Mouse (Mus musculus) intestine, embryonic 15.5 days (tissue): ENCODE data around the gene Fuca1. TPM values are rescaled to one million over a fixed set of nuclear protein-coding genes. Genes with fewer than 3 reads are reported as not detected.

Source experiments
- ATAC-seq: fragments of 200-750 bp; cut with Nextera tagmentation; 2 replicates; pipeline ENCODE4 v1.8.0; 2017; ENCODE audit warnings: moderate TSS enrichment, moderate library complexity
- H3K27ac ChIP-seq: fragments of 300-500 bp; sonication (generic); 2 replicates; pipeline ENCODE4 v1.5.1; 2015; ENCODE audit warnings: mild to moderate bottlenecking, inconsistent platforms
- H3K27me3 ChIP-seq: fragments of 300-500 bp; sonication (generic); replicated peaks from 2 replicates; pipeline ENCODE4 v1.6.1; 2015; ENCODE audit warnings: inconsistent platforms
- H3K36me3 ChIP-seq: fragments of 300-500 bp; sonication (generic); 2 replicates; pipeline ENCODE4 v1.6.1; 2015; ENCODE audit warnings: inconsistent platforms
- H3K4me1 ChIP-seq: fragments of 300-500 bp; sonication (generic); replicated peaks from 2 replicates; pipeline ENCODE4 v1.6.1; 2015; ENCODE audit warnings: inconsistent platforms
- H3K4me2 ChIP-seq: fragments of 300-500 bp; sonication (generic); replicated peaks from 2 replicates; pipeline ENCODE4 v1.6.1; 2015; ENCODE audit warnings: mild to moderate bottlenecking, inconsistent platforms
- H3K4me3 ChIP-seq: fragments of 300-500 bp; sonication (generic); replicated peaks from 2 replicates; pipeline ENCODE4 v1.5.1; 2015; ENCODE audit warnings: inconsistent platforms
- H3K9ac ChIP-seq: fragments of 300-500 bp; sonication (generic); 2 replicates; pipeline ENCODE4 v1.6.1; 2015; ENCODE audit warnings: inconsistent platforms
- H3K9me3 ChIP-seq: fragments of 300-500 bp; sonication (generic); 2 replicates; pipeline ENCODE4 v1.6.1; 2016; ENCODE audit warnings: inconsistent platforms
- WGBS: fragments of 180-500 bp; shearing (Covaris S2); methylation state at CpG from one replicate; pipeline ENCODE4 v1.1.7; 2015; 5-methylcytosine and 5-hydroxymethylcytosine counted together
- polyA plus RNA-seq: library from polyadenylated mRNA; unstranded; fragments of >200 nt; fragmentation: Nextera tagmentation; extraction: Ambion mirVana; gene quantifications from 2 replicates; pipeline ENCODE4 v1.2.1, GENCODE M21; 2015

The Fuca1 gene
- polyA plus RNA-seq, 1 experiment from 2014 or later = 134 TPM

DNA sequence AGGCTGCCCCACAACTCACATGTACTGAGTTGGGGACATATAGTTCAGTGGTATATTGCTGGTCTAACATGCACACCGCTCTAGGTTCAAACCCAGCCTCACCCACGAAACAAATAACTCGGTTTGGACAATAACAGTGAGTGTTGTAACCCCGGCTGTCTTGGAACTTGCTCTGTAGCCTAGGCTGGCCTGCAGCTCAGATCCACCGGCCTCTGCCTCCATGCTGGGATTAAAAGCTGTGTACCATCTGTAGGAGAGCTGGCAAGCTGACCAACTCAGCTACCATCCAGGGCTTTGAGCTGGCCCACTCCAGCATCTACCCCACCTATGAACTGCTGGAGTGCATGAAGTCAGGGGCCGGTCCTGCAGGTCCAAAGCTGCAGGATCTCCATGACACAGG lies 40.5 kb upstream of the Fuca1 start:
- Histone ChIP-seq H3K4me3 (no peak overlapping the region), H3K27ac (no peak overlapping the region), H3K9ac (no peak overlapping the region), H3K27me3 (no peaks in the 10 kb centered on the region), H3K36me3 (no peaks in the 10 kb centered on the region), H3K9me3 (no peaks in the 10 kb centered on the region), H3K4me2 (no peak overlapping the region), H3K4me1 (peaks cover 18% of the 10 kb centered on the region)
- 92% methylated on average over 6 of the region's 6 CpGs for WGBS
- ATAC-seq = no peak

DNA sequence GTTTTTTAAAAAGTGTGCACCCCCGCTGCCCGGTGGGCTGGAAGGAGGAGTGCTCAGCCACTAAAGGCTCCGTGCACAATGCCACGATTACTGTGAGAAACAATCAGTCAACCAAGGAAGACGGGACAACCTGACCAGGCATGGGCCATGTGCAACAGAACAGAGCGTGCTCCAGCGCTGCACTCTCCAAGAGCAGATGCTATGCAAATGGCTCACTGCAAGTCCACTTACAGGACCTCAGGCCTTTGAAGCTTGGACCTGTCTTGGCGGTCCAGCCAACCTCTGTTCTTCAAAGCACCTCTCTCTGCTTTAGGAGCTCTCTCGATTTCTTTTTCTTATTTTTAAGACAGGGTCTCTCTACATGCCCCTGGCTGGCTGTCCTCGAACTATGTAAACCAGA lies 40.0 kb upstream of the Fuca1 start:
- no peak overlapping the region for H3K9ac ChIP-seq
- no peak overlapping the region for H3K4me3 ChIP-seq
- WGBS = 88% methylated on average over 10 of the region's 10 CpGs
- H3K9me3 ChIP-seq = no peaks in the 10 kb centered on the region
- no peak overlapping the region for H3K27ac ChIP-seq
- no peak for ATAC-seq
- H3K4me2 ChIP-seq = no peak overlapping the region
- H3K4me1 ChIP-seq = peaks cover 15% of the 10 kb centered on the region
- H3K36me3 ChIP-seq = no peaks in the 10 kb centered on the region
- no peaks in the 10 kb centered on the region for H3K27me3 ChIP-seq

GRCm38 (mm10) chr4:135882023-135882422 lies 38.5 kb upstream of the Fuca1 start:
- H3K4me2 ChIP-seq = no peak overlapping the region
- H3K9ac ChIP-seq = no peak overlapping the region
- H3K27me3 ChIP-seq = no peaks in the 10 kb centered on the region
- no peaks in the 10 kb centered on the region for H3K36me3 ChIP-seq
- H3K4me3 ChIP-seq = no peak overlapping the region
- H3K4me1 ChIP-seq = peaks cover 3% of the 10 kb centered on the region
- ATAC-seq = no peak
- no peak overlapping the region for H3K27ac ChIP-seq
- H3K9me3 ChIP-seq = no peaks in the 10 kb centered on the region
- 71% methylated on average over 6 of the region's 6 CpGs for WGBS

DNA sequence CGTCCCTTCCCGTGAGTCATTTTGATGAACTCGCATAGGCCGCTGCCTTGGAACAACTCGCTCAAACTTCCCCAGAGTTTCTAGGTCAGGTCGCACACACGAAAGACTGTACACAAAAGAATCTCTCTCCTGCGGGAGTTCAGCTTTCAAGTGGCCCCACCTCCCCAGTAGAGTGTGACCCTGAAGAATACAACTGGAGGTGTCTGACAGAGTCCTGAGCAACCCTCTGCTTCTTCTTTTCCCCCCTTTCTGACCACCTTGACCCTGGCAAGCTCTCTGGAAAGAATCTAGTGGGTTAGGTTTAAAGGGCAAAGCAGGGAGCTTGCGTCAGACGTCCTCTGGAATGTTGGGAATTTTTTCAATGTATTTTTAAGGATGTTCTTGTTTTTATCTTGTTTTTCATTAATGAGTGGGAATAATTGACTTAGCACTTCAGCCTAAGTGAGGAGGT lies 37.1 kb upstream of the Fuca1 start:
- ATAC-seq = no peak
- H3K36me3 ChIP-seq = no peaks in the 10 kb centered on the region
- H3K27ac ChIP-seq = no peak overlapping the region
- WGBS = 36% methylated on average over 10 of the region's 10 CpGs
- H3K4me1 ChIP-seq = 0 out of 2 replicates have a peak, but pooled peaks cover 2% of the 10 kb centered on the region
- no peak overlapping the region for H3K4me2 ChIP-seq
- no peaks in the 10 kb centered on the region for H3K27me3 ChIP-seq
- no peak overlapping the region for H3K9ac ChIP-seq
- H3K4me3 ChIP-seq = no peak overlapping the region
- no peaks in the 10 kb centered on the region for H3K9me3 ChIP-seq

DNA sequence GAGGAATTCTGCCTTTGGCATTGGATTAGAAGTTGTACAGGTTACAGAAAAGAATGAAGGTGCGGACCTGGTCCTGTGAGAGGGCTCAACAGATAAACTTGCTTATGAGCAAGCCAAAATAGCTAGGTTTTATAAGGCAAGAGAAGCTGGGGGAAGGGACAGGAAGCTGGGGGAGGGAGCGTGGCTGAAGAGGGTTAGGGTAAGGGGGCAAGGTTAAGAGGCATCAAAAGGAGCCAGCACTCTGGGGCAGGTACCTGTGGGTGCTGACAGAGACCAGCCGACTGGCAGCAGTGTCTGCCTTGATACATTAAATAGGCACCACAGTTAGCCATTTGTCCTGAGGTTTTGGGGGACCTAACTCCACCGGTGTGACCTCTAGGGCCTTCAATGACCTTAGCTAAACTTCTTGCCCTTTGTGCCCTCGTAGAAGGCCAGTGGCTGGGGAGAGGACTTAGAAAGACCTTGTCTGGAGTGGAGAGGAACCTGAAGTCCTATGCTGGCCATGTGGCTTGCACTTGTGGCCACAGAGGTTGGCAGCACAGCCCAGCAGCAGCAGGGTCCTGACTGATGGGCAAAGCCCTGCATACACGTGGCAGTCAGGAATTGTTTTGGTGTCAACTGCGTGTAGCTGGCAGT lies 36.5 kb upstream of the Fuca1 start:
- 50% methylated on average over 7 of the region's 7 CpGs for WGBS
- 0 out of 2 replicates have a peak, but pooled peaks cover 2% of the 10 kb centered on the region for H3K4me1 ChIP-seq
- H3K4me2 ChIP-seq = no peak overlapping the region
- ATAC-seq = no peak
- no peak overlapping the region for H3K4me3 ChIP-seq
- H3K27me3 ChIP-seq = no peaks in the 10 kb centered on the region
- no peak overlapping the region for H3K27ac ChIP-seq
- H3K36me3 ChIP-seq = no peaks in the 10 kb centered on the region
- H3K9ac ChIP-seq = no peak overlapping the region
- no peaks in the 10 kb centered on the region for H3K9me3 ChIP-seq

GRCm38 (mm10) chr4:135884531-135884930 lies 36.0 kb upstream of the Fuca1 start:
- Histone ChIP-seq H3K27me3 (no peaks in the 10 kb centered on the region), H3K4me3 (no peak overlapping the region), H3K9me3 (no peaks in the 10 kb centered on the region), H3K36me3 (no peaks in the 10 kb centered on the region), H3K4me2 (no peak overlapping the region), H3K27ac (no peak overlapping the region), H3K9ac (no peak overlapping the region), H3K4me1 (0 out of 2 replicates have a peak, but pooled peaks cover 2% of the 10 kb centered on the region)
- ATAC-seq = no peak
- WGBS = 63% methylated on average over 6 of the region's 6 CpGs

DNA sequence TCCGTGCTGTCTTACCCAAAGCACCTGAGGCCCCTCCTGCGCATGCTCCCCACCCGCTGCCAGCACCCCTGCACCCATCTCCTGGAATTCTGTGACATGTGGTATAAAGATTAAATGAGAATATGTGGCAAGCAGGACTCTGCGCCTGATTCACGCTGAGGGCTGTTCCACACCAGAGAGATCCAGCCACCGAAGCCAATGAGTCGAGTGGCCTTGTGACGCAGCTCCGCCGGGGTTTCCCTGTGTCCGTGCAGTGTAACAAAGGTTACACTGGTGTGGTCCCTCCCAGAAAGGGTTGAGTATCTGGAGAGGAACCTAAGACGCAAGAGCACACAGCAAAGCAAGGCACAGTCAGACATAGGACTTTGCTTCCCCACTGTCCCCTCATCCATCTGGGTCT lies 34.9 kb upstream of the Fuca1 start:
- no peak overlapping the region for H3K9ac ChIP-seq
- ATAC-seq = no peak
- H3K4me1 ChIP-seq = 0 out of 2 replicates have a peak, but pooled peaks cover 2% of the 10 kb centered on the region
- H3K27me3 ChIP-seq = no peaks in the 10 kb centered on the region
- H3K4me2 ChIP-seq = no peak overlapping the region
- H3K9me3 ChIP-seq = no peaks in the 10 kb centered on the region
- 89% methylated on average over 12 of the region's 12 CpGs for WGBS
- H3K36me3 ChIP-seq = no peaks in the 10 kb centered on the region
- H3K27ac ChIP-seq = no peak overlapping the region
- H3K4me3 ChIP-seq = no peak overlapping the region

DNA sequence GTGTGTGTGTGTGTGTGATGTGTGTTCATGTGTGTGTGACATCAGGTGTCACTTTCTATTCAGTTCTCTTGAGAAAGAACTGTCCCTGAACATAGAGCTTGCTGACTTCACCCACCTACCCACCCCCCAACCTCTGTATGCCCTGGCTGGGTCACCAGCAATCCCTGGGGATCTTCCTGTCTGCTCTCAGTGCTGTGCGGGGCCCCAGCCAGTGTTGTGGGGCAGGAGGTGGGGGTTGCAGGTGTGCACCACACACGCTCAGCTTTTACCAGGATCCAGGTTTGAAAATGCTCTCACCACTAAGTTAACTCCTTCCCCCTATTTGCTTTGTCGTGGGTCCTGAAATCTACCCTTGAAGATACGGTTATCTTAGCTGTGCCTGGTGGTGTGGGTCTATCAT lies 34.4 kb upstream of the Fuca1 start:
- 0 out of 2 replicates have a peak, but pooled peaks cover 2% of the 10 kb centered on the region for H3K4me1 ChIP-seq
- no peak overlapping the region for H3K27ac ChIP-seq
- 82% methylated on average over 4 of the region's 4 CpGs for WGBS
- no peak overlapping the region for H3K9ac ChIP-seq
- ATAC-seq = no peak
- no peak overlapping the region for H3K4me3 ChIP-seq
- H3K36me3 ChIP-seq = no peaks in the 10 kb centered on the region
- H3K27me3 ChIP-seq = no peaks in the 10 kb centered on the region
- no peaks in the 10 kb centered on the region for H3K9me3 ChIP-seq
- no peak overlapping the region for H3K4me2 ChIP-seq

DNA sequence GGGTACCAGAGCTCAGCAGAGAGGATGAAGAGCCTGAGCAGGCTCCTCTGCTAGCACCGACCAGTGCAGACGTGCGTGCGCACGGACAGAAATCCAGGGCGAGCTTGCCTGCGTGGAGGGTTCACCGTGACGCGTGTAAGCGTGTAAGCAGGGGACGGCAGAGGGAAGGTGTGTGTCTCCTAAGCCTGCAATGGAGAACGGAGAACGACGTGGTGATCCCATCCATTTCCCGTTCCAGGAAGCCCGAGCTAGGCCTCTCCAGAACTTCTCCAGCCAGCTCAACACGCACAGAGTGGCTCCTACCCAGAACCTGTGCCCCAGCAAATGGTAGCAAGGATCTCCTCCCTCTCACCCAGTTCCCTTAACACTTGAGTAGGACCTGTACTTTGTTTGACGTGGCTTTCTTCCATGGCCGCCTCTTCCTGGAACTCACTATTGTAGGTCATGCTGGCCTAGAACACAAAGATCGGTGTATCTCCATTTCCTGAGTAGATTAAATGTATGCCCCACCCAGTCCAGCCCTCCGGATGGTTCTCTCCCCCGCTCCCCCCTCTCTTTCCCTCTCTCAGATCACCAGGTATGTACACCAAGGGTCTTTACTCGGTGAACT lies 32.0 kb upstream of the Fuca1 start:
- H3K9ac ChIP-seq = no peak overlapping the region
- H3K4me2 ChIP-seq = no peak overlapping the region
- 87% methylated on average over 24 of the region's 24 CpGs for whole genome bisulfite sequencing
- no peak for ATAC-seq
- no peak overlapping the region for H3K27ac ChIP-seq
- no peaks in the 10 kb centered on the region for H3K27me3 ChIP-seq
- H3K36me3 ChIP-seq = no peaks in the 10 kb centered on the region
- no peaks in the 10 kb centered on the region for H3K9me3 ChIP-seq
- H3K4me1 ChIP-seq = no peaks in the 10 kb centered on the region
- no peak overlapping the region for H3K4me3 ChIP-seq

- no peaks in the 10 kb centered on the region for H3K9me3 ChIP-seq
- no peak overlapping the region for H3K27ac ChIP-seq
- H3K9ac ChIP-seq = no peak overlapping the region
- no peak overlapping the region for H3K4me3 ChIP-seq
- WGBS = 81% methylated on average over 7 of the region's 7 CpGs
- H3K36me3 ChIP-seq = no peaks in the 10 kb centered on the region
- no peak overlapping the region for H3K4me2 ChIP-seq
- no peak for ATAC-seq
- no peaks in the 10 kb centered on the region for H3K27me3 ChIP-seq
- no peaks in the 10 kb centered on the region for H3K4me1 ChIP-seq
These were observed 31.2 kb upstream of the Fuca1 start for GRCm38 (mm10) chr4:135889146-135889883.

GRCm38 (mm10) chr4:135889884-135890283 lies 30.7 kb upstream of the Fuca1 start:
- no peaks in the 10 kb centered on the region for H3K36me3 ChIP-seq
- H3K27ac ChIP-seq = no peak overlapping the region
- no peaks in the 10 kb centered on the region for H3K9me3 ChIP-seq
- 5% methylated on average over 4 of the region's 4 CpGs for WGBS
- no peak overlapping the region for H3K9ac ChIP-seq
- H3K4me2 ChIP-seq = no peak overlapping the region
- H3K4me3 ChIP-seq = no peak overlapping the region
- no peaks in the 10 kb centered on the region for H3K27me3 ChIP-seq
- peak; percentile 86 for ATAC-seq
- no peaks in the 10 kb centered on the region for H3K4me1 ChIP-seq

DNA sequence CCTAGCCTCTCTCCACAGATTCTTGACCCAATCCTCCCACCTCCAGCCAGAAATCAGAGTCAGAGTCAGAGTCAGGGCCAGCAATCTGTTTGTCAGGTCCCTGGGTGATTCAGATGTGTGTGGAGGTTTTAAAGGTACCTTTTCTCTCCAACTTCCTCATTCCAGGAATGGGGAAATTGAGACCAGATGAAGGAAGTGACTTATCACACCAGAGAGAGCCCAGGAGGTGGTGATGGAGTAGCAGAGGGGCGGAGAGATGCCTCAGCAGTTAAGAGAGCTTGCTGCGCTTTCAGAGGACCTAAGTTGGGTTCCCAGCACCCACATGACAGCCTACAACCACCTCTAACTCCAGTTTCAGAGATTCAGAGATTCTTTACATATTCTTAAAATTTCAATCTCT lies 29.0 kb upstream of the Fuca1 start:
- H3K4me2 ChIP-seq = no peak overlapping the region
- no peak overlapping the region for H3K27ac ChIP-seq
- H3K27me3 ChIP-seq = no peaks in the 10 kb centered on the region
- no peak overlapping the region for H3K4me3 ChIP-seq
- H3K9ac ChIP-seq = no peak overlapping the region
- H3K9me3 ChIP-seq = no peaks in the 10 kb centered on the region
- no peak for ATAC-seq
- no peaks in the 10 kb centered on the region for H3K4me1 ChIP-seq
- WGBS = 91% methylated on average over 2 of the region's 2 CpGs
- H3K36me3 ChIP-seq = no peaks in the 10 kb centered on the region
